ENCODE assay signal across 25 mouse cellular contexts in genomic region chr14:79275870-79276395, GRCm38 (mm10). TPM values are rescaled to one million over a fixed set of nuclear protein-coding genes. Genes with fewer than 3 reads are reported as not detected.
DNase-seq lines count a peak whose midpoint lies in the region; ATAC-seq lines count a peak whose summit lies in the region.
"Had no signal": no experiment of that assay in that cellular context is flagged by ENCODE, and none has a peak within 500 bp of the region (broad histone marks: within the 10 kb centered on the region; RNA-seq: fewer than 3 reads in every experiment).

No protein-coding gene starts in this region.

- no peak overlapping the region for H3K4me2 ChIP-seq in hindbrain, embryonic 13.5 days
- no peak overlapping the region for H3K4me2 ChIP-seq in hindbrain, embryonic 12.5 days (replicated peaks)
- H3K4me2 ChIP-seq: forebrain, embryonic 15.5 days; kidney, embryonic 15.5 days had no signal

- H3K4me3 ChIP-seq in hindbrain, embryonic 13.5 days = no peak overlapping the region
- H3K4me3 ChIP-seq in hindbrain, embryonic 12.5 days = no peak overlapping the region
- H3K4me3 ChIP-seq: forebrain, embryonic 15.5 days; kidney, embryonic 15.5 days; megakaryocyte, embryonic 14.5 days; myocyte had no signal

- WGBS in hindbrain, embryonic 13.5 days = 85% methylated on average over 8 of the region's 8 CpGs
- WGBS in hindbrain, embryonic 12.5 days = 85% methylated on average over 8 of the region's 8 CpGs

- H3K9me3 ChIP-seq in hindbrain, embryonic 13.5 days = no peaks in the 10 kb centered on the region
- H3K9me3 ChIP-seq in hindbrain, embryonic 12.5 days (replicated peaks) = no peaks in the 10 kb centered on the region
- H3K9me3 ChIP-seq: forebrain, embryonic 15.5 days; kidney, embryonic 15.5 days had no signal

- H3K36me3 ChIP-seq in hindbrain, embryonic 13.5 days = no peaks in the 10 kb centered on the region
- no peaks in the 10 kb centered on the region for H3K36me3 ChIP-seq in hindbrain, embryonic 12.5 days
- H3K36me3 ChIP-seq: forebrain, embryonic 15.5 days; kidney, embryonic 15.5 days had no signal

- no peaks in the 10 kb centered on the region for H3K27me3 ChIP-seq in hindbrain, embryonic 13.5 days
- no peaks in the 10 kb centered on the region for H3K27me3 ChIP-seq in hindbrain, embryonic 12.5 days
- H3K27me3 ChIP-seq: CH12.LX; forebrain, embryonic 15.5 days; kidney, embryonic 15.5 days; megakaryocyte, embryonic 14.5 days had no signal

- intact Hi-C loops in heart, postnatal 10 days (cut with DNase I) = loop anchor here (2.0 kb wide), 1 partner anchor 17 kb away; no protein-coding TSS in a partner anchor

- peaks cover 31% of the 10 kb centered on the region for H3K4me1 ChIP-seq in hindbrain, embryonic 13.5 days (replicated peaks)
- peaks cover 24% of the 10 kb centered on the region for H3K4me1 ChIP-seq in hindbrain, embryonic 12.5 days
- H3K4me1 ChIP-seq: forebrain, embryonic 15.5 days had no signal

- DNase-seq in CD4-positive, CD25-positive, alpha-beta regulatory T cell, adult 2 months (ENCODE audit: low read depth, low spot score) = peak; percentile 20
- DNase-seq in thymus, postnatal 25 days = peak; percentile 41
- no peak for DNase-seq in thymus, postnatal 0 days (ENCODE audit: low spot score)
- DNase-seq in heart, postnatal 10 days = no peak
- DNase-seq in adrenal gland, adult 8-10 months = no peak
- DNase-seq: cerebellum, postnatal 10 days; layer of hippocampus, postnatal 36 days; liver; liver, postnatal 0 days; lung, postnatal 14 days; retina, postnatal 1 day had no signal

- ATAC-seq in CD4-positive, CD25-positive, alpha-beta regulatory T cell, adult 4 months = no peak
- ATAC-seq in hindbrain, embryonic 13.5 days (ENCODE audit: low FRiP score) = 0 out of 2 replicates have a peak, but pooled peaks have one; percentile 40
- no peak for ATAC-seq in hindbrain, embryonic 12.5 days (ENCODE audit: low FRiP score)
- ATAC-seq: forebrain, embryonic 15.5 days; inflammation-experienced regulatory T-cells, adult 6 months; liver, postnatal 0 days had no signal

- H3K9ac ChIP-seq in hindbrain, embryonic 13.5 days = no peak overlapping the region
- H3K9ac ChIP-seq in hindbrain, embryonic 12.5 days = no peak overlapping the region
- H3K9ac ChIP-seq: forebrain, embryonic 15.5 days; kidney, embryonic 15.5 days; liver, postnatal 0 days had no signal

- no peak overlapping the region for H3K27ac ChIP-seq in hindbrain, embryonic 13.5 days
- no peak overlapping the region for H3K27ac ChIP-seq in hindbrain, embryonic 12.5 days
- H3K27ac ChIP-seq: forebrain, embryonic 15.5 days; kidney, embryonic 15.5 days had no signal

RNA-seq across cellular contexts. Expression of gene Rgcc, which starts 25.5 kb away (rescaled TPM):
- polyA plus RNA-seq in CD4-positive, CD25-positive, alpha-beta regulatory T cell, adult 4 months (2017; shearing (Covaris generic)) = 10 to 100 TPM; 20.3 to 29.3 TPM
- polyA plus RNA-seq in hindbrain, embryonic 13.5 days (2015; fragmentation: Nextera tagmentation; extraction: Ambion mirVana) = 29.4 and 38.8 TPM in 2 replicates
- 32.4 and 41.0 TPM in 2 replicates for polyA plus RNA-seq in hindbrain, embryonic 12.5 days (2016; fragmentation: Nextera tagmentation; extraction: Ambion mirVana)
- polyA plus RNA-seq in thymus, postnatal 0 days (2015; fragmentation: Nextera tagmentation; extraction: Ambion mirVana) = 552 and 560 TPM in 2 replicates
- total RNA-seq in heart, postnatal 10 days (2021) = 10 to 100 TPM; 51.6 to 57.6 TPM
- total RNA-seq in adrenal gland, adult 8-10 months (2022) = 100 to 1,000 TPM in 3 of 4 experiments, 10 to 100 TPM in 1; 88.1 to 240 (median 162) TPM

RNA-seq across cellular contexts. Expression of gene Zfp957, which starts 28.8 kb away (rescaled TPM):
- not detected for polyA plus RNA-seq in CD4-positive, CD25-positive, alpha-beta regulatory T cell, adult 4 months (2017; shearing (Covaris generic))
- not detected in 2 replicates for polyA plus RNA-seq in hindbrain, embryonic 13.5 days (2015; fragmentation: Nextera tagmentation; extraction: Ambion mirVana)
- 0.19 TPM in 1 of 2 replicates, not detected in the other for polyA plus RNA-seq in hindbrain, embryonic 12.5 days (2016; fragmentation: Nextera tagmentation; extraction: Ambion mirVana)
- polyA plus RNA-seq in thymus, postnatal 0 days (2015; fragmentation: Nextera tagmentation; extraction: Ambion mirVana) = not detected in 2 replicates
- total RNA-seq in heart, postnatal 10 days (2021) = not detected
- total RNA-seq in adrenal gland, adult 8-10 months (2022) = under 1 TPM in 1 of 4 experiments, not detected in 3; 0.12 TPM
- total RNA-seq: CH12.LX; gastrocnemius, adult 18-20 months; heart, adult 8-10 months; layer of hippocampus, adult 18-20 months; layer of hippocampus, postnatal 36 days; left cerebral cortex, postnatal 25 days had no signal
- polyA plus RNA-seq: forebrain, embryonic 15.5 days; heart, postnatal 0 days; liver, postnatal 0 days; myocyte had no signal

Comparison
In these comparisons a context has a peak if more than half of its experiments do, and no peak if none do; other contexts are left out.
1. DNase-seq: peak in CD4-positive, CD25-positive, alpha-beta regulatory T cell, adult 2 months (single experiment) and thymus, postnatal 25 days (single experiment); none in thymus, postnatal 0 days (single experiment), heart, postnatal 10 days (0 of 2) and adrenal gland, adult 8-10 months (single experiment).
2. RNA of gene Rgcc, which starts 25.5 kb away (polyA plus RNA-seq): 552 to 560 TPM in thymus, postnatal 0 days; 32.4 to 41.0 TPM in hindbrain, embryonic 12.5 days, 29.4 to 38.8 TPM in hindbrain, embryonic 13.5 days and 20.3 to 29.3 TPM in CD4-positive, CD25-positive, alpha-beta regulatory T cell, adult 4 months; every median in the first group is over 10 times any median in the second.